Mouse (Mus musculus): ENCODE measurements around the gene Trim28. TPM values are rescaled to one million over a fixed set of nuclear protein-coding genes. Genes with fewer than 3 reads are reported as not detected.
A peak's percentile ranks its signal among the peaks of the same experiment; 100 is the strongest.

Gene Trim28
- total RNA-seq (2015; ENCODE audit: low replicate concordance) (194 and 220 TPM in 2 replicates), total RNA-seq (2017; ENCODE audit: low replicate concordance) (137 and 141 TPM in 2 replicates)

DNA sequence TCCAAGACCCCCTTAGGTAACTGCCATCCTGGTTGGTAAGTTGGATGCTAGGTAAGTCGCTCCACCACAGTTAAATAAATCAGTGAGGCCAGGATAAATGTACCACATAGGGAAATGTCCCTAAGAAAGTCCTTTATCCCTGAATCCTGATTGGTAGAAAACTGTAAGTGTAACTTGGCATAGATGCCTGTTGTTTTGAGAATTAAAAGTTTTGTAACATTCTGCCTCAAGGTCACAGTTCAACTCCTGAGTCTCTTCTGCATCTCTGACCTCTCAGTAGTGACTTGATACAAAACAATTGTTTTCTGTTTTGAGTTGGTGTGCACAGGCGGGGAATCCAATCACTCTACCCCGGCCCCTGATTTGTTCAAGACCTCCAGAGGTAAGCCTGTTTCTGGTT is at the start of gene Trim28:
TSS of gene Trim28 (plus strand) at position 264 of the 400 bp plus-strand sequence.
- no peak for ATAC-seq (replicated peaks; ENCODE audit: low FRiP score, poor library complexity, severe bottlenecking)

DNA sequence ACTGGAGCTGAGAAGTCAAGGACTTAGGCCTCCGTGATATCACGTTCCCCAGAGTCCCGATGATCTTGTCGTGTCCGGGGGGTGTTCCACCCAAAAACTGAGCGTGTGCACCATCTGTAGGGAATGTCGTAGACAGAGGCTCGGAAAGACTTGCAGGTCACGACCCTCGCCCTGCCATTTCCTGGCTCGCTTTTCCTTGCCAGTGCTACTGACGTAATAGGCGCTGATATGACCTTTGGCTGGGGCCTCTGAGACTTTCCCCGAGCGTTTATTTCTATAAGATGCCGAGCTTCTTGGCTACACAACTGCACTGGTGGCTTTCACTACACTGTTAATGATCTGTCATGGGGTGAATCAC is 49.1 kb upstream of the Trim28 start:
- peak; percentile 44 for ATAC-seq (replicated peaks; ENCODE audit: low FRiP score, poor library complexity, severe bottlenecking)

DNA sequence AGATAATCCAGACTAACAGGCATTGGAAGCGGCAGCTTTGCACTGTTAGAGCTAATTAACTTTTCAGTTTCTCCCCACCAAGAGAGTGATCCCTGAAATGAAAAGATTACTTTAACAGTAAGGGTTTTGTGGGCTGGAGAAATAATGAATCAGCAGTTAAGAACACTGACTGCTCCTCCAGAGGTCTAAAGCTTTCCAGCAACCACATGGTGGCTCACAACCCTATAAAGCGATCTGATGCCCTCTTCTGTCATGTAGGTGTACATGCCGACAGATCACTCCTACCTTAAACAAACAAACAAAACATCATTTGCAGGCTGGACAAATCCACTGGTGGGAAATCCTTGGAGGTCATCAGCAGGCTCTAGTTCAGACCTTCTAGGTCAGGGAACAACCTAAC is 44.0 kb upstream of the Trim28 start:
- ATAC-seq (replicated peaks; ENCODE audit: low FRiP score, poor library complexity, severe bottlenecking), result no peak

DNA sequence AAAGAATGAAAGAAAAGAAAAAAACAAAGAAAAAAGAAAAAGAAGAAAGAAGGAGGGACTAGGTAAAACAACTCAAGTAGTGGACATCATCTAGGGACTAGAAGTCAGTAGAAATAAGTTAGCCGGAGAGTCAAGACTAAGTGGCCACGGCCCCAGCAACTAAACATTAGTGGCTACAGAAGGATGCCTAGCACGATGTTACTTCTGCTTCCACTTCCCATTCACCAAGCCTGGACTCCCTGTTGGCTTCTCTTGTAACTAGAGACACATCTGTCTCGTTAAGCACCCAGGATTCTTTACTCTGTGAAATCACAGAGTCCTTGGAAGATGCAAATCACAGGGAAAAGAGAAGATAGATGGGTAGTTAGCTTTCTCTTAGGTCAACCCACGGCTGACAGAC is 41.4 kb upstream of the Trim28 start:
- no peak for ATAC-seq (replicated peaks; ENCODE audit: low FRiP score, poor library complexity, severe bottlenecking)

DNA sequence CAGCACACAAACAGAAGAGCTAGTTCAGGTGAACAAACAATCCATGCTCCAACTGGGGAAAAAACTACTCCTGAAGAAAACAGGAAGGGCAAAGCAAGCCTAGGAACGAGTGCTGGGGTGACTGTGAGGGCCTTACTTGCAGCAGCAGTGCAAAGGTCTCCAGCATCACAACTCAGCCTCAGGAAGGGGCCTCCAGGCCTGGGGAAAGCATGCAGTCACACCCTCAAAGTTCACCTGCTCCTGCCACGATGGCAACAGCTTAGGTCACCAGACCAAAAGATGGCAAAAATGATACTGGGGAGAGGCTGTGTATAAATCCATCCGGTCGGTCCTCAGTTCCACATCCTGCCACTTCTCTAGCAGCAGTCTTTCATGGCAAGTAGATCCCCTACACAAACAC is 40.0 kb upstream of the Trim28 start:
- no peak for ATAC-seq (replicated peaks; ENCODE audit: low FRiP score, poor library complexity, severe bottlenecking)

DNA sequence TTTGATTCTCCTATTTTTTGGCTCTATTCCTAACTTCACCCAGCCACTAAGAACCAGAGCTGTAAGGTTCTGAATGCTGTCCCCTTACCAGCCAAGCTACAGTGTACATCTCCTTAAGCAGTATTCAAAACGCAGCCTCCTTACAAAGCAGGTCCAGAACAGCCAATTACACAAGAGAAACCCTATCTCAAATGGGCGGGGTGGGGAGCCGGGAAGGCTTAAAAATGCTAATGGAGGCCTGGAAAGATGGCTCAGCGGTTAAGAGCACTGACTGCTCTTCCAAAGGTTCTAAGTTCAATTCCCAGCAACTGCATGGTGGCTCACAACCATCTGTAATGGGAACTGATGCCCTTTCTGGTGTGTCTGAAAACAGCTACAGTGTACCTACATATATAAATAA is 39.2 kb upstream of the Trim28 start:
- no peak for ATAC-seq (replicated peaks; ENCODE audit: low FRiP score, poor library complexity, severe bottlenecking)

DNA sequence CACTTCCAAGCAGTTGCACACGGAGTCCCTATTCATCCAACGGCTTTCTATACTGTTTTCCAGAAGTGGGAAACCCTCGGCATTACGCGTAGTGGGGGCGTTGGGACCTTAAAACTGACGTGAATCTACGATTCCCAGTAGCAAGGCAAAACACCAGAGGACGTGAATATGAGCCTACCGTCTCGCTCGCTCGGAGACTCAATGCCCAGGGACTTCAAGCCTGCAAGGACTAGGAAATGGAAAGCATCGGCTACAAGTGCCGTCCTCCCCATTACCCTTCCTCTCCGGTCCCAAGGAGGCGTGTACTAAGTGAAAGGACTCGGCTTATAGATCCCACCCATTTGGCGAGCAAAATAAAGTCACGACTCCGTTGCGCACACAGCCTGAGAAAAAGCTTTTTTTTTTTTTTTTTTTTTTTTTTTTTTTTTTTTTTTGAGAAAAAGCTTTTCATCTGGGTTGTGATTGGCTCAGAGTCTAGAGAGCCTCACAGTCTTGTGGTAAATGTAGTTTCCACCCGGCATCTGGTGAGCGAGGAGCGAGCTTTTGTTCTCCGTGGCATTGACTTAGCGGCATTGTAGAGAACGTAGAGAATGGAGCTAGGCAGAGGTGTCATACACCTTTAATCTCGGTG is 37.3 kb upstream of the Trim28 start:
- ATAC-seq (replicated peaks; ENCODE audit: low FRiP score, poor library complexity, severe bottlenecking), result peak; percentile 75

DNA sequence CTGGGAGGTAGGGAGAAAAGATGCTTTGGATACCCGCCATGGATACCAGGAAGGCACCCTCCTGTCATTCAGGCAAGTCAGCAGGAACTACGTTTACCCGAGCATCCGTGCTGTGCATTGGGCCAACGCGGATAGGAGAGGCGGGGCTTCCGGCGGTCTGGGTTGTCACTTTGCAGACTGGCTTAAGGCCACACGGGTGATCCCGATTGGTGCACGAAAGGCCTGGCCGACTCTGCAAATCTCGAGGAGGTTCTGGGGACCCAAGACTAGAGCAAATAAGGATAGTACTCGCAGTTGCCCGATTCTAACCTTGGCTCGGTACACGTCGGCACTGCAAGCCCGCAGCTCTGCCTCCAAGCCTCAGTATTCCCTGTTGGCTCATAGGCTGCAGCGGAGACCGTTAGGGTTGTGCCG is 33.2 kb upstream of the Trim28 start, which contains the start of gene Zfp324:
TSS of gene Zfp324 (plus strand) at position 161 of the 414 bp plus-strand sequence.
- peak; percentile 89 for ATAC-seq (replicated peaks; ENCODE audit: low FRiP score, poor library complexity, severe bottlenecking)

DNA sequence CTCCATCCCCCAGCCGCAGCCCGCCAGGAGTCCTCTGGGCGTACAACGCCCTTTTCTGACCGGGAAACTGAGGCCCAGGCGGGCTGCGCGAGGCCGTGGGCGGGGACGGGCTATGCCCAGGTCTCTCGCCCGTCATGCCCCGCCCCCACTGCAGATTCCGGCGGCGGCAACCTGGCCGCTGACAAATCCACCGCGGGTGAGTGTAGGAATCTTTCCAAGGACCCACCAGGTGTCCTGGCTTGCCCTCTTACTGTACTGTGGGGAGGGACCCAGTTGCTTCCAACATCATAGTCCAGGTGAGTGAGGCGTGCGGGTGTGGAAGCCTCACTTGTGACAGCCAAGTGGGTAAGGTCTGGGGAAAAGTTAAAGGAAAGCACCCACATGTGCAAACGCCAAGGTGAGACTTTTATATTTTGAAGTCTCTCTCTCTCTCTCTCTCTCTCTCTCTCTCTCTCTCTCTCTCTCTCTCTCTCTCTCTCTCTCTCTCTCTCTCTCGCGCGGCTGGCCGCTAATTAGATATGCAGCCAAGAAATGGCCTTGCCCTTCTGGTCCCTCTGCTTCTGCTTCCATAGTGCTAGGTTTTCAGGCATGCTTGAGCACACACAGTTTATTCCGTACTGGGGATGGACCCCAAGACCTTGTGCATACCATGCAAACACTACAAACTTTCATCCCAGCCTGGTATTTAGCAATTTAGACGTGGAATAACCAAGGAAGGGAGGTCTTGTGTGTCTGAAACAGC is 32.6 kb upstream of the Trim28 start:
- peak; percentile 82 for ATAC-seq (replicated peaks; ENCODE audit: low FRiP score, poor library complexity, severe bottlenecking)

DNA sequence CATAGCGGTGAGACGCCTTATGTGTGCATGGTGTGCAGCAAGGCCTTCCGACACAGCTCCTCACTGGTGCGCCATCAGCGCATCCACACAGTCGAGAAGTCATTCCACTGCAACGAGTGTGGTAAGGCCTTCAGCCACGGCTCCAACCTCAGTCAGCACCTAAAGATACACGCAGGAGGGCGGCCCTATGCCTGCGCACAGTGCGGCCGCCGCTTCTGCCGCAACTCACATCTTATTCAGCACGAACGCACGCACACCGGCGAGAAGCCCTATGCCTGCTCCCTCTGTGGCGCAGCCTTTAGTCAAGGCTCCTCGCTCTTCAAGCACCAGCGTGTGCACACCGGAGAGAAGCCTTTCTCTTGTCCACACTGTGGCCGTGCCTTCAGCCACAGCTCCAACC is 28.0 kb upstream of the Trim28 start:
- no peak for ATAC-seq (replicated peaks; ENCODE audit: low FRiP score, poor library complexity, severe bottlenecking)

DNA sequence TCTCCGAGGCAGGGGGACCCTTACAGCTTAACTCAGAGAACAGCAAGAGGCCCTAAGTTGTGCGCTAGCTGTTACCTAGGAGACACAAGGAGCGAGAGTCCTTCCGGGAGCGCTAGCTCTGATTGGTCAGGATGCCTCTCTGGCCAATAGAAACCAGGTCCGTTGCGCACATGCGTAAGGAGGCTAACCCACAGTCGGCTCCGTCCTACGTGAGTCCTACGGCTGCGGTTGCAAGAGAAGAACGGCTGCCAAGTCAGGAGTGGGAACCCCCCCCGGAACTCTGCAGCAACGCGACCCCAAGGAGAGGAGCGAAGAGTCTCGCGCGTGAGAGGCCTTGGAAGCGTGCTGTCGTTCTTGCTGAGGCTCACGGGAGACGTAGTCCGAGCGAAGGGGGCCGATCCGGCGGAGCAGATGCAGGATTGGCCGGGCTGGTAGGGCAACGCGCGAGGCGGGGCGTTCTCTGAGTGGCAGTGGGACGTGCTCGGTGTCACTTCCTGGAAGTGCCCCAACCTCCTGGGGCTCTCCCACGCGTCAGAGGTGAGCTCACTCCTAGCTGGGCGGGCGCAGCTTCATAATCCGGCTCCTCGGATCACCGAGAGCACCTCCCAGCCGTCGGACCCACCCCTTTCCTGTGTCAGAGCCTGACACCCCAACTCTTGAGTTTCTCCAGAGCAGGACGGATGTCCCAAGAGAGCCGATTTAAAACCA is 21.1 kb upstream of the Trim28 start, which contains the start of gene Zfp446:
TSS of gene Zfp446 (plus strand) at position 167 of the 708 bp plus-strand sequence.
- ATAC-seq (replicated peaks; ENCODE audit: low FRiP score, poor library complexity, severe bottlenecking), result peak; percentile 94

DNA sequence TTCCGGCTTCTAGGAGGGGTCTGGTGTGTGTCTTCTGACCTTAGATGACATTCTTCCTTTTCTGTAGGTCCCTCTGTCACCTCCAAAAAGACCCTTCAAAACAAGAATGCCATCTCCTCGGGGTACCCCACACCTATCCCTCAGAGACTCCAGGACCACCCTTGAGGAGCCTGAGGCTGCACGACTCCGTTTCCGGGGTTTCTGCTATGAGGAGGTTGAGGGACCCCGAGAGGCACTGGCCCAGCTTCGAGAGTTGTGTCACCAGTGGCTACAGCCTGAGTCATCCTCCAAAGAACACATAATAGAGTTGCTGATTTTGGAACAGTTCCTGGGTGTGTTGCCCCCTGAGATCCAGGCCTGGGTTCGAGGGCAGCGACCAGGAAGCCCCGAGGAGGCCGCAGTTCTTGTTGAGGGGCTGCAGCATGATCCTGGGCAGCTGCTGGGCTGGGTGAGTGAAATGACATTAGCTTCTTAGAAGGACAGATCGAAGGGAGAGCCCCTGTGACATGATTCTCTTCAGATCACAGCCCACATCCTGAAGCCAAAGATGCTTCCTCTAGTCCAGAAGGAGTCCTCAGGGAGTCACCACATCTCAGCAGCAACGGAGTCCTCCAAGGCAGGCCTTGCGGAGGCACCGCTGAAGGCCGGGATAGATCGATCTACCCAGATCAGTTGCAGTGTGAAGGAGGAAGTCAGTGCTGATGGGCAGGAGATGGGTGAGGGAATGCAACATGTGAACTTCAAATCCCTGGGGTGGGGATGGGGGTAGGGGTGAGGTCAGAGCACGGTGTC is 19.8 kb upstream of the Trim28 start:
- no peak for ATAC-seq (replicated peaks; ENCODE audit: low FRiP score, poor library complexity, severe bottlenecking)

DNA sequence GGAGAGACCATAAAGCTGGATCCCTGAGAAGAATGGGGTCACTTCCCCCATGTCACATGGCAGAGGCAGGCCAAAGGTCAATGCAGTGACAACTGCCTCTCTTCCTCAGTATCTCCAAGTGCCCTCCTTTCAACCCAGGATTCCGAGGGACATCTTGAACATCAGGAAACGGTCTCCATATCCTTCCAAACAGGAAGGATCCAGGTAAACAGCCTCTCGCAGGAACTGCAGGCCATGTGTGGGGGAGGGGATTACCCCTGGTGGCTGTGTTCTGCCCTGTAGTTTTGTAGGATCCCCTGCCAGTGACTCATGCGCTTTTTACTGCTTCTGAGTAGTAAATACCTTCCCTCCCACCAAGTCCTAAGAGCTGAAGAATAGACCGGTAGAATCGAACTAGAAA is 19.1 kb upstream of the Trim28 start:
- no peak for ATAC-seq (replicated peaks; ENCODE audit: low FRiP score, poor library complexity, severe bottlenecking)

DNA sequence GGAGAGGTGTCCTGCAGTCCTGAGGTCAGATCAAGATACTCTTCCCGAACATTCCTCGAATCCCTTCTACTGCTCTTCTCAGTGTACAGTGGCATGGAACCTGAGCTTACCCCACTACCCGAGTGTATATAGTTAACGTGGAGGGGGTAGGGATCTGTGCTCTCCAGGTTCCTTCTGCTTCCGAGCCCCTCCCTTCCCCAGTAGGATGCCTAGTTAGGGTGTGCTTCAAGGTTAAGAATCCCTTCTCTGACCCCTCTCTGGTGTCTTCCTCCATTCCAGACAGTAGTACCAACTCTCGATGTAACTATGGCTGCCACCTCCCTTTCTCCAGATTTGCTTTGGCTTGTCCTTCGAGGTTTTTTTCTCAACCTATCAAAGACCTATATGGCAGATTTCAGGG is 18.6 kb upstream of the Trim28 start:
- no peak for ATAC-seq (replicated peaks; ENCODE audit: low FRiP score, poor library complexity, severe bottlenecking)

DNA sequence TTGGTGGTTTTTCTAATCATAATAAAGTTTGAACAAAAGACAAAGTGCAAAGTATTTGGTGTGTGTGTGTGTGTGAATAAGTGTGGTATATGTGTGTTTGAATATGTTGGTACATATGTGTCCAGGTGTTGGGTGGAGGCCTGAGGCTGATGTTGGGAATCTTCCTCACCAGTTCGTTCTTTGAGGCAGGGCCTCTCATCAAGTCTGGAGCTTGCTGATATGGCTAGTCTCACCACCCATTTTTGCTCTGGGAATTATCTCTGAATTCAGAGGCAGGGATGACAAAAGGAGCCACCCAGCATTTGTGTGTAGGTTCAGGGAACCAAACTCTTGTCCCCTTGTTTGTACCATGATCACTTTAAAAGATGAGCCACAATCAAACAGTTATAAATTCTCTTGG is 13.2 kb upstream of the Trim28 start:
- no peak for ATAC-seq (replicated peaks; ENCODE audit: low FRiP score, poor library complexity, severe bottlenecking)

DNA sequence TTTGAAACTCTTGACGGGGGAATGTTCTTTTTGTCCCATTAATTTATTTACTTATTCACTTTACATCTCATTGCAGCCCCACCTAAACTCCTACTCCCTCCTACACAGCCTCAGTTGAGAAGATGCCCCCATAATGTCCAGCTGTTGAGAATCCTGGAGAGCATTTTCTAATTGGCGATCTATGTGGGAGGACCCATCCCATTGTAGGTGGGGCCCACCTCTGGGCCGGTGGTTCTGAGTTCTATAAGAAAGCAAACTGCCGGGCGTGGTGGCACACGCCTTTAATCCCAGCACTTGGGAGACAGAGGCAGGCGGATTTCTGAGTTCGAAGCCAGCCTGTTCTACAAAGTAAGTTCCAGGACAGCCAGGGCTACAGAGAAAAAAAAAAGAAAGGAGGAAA is 12.0 kb upstream of the Trim28 start:
- ATAC-seq (replicated peaks; ENCODE audit: low FRiP score, poor library complexity, severe bottlenecking), result no peak

DNA sequence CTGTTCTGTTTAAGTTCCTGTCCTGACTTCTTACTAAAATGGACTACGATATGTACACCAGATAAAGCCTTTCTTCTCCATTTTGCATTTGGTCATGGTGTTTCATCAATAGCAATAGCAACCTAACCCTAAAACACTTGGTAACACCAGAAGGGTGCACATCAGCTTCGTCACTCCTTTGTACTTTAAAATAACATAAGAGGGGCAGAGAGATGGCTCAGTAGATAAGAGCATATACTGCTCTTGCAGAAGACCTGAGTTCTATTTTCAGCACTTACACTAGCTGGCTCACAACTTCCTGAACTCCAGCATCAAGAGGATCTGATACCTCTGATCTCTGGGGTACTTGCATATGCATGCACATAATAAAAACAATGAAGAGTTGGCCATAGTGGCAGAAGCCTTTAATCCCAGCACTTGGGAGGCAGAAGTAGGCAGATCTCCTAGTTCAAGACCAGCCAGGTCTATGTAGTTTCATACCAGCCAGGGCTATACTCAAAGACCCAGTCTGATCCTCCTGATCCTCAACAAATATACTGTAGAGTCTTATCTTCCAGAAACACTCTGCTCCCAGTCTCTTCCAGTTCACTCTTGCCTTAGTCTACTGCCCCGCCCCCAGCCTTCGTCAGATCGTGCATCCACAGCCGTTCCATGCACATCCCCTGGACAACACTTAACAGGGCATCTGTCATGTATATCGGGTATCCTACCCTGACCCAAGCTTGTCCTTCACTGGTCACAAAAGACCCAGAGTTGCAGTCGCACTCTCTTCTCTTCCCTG is 11.3 kb upstream of the Trim28 start:
- peak; percentile 74 for ATAC-seq (replicated peaks; ENCODE audit: low FRiP score, poor library complexity, severe bottlenecking)

DNA sequence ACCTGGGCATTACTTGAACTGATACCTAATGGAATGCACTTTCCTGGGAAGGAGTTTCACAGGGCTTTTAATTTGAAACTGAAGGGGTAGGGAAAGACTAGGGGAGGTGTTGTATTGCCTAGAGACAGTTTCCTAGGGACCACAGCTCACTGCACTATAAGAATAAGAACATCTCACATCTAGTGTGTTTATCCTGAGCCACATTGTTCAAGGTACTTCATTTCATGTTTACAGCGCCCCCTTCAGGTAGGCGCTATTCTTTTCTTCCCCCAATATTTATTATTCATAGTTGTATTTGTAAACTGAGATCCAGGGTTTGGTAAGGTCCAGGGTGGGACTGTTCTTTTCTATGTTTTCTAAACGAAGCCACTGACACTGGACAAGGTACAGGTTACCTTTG is 6.7 kb upstream of the Trim28 start:
- ATAC-seq (replicated peaks; ENCODE audit: low FRiP score, poor library complexity, severe bottlenecking), result no peak

DNA sequence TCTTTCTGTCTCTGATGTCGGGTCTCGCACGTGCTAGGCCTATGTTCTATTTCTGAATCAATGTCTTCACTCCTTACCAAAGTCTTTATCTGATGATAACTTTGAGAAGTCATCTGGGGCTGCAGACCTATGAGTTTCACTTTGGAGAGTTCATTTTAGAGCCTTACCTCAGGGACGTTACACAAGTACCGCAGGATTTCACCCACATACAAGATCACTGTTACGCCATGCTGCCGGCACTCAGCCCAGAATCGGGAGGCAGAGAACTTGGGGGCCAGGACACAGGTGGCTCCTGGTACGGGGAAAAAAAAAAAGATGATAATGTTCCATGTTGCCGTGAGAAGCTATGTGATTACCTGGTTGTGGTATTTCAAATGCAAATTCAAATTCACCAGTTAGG is 5.8 kb upstream of the Trim28 start:
- ATAC-seq (replicated peaks; ENCODE audit: low FRiP score, poor library complexity, severe bottlenecking), result no peak
